In the genomic region with DNA sequence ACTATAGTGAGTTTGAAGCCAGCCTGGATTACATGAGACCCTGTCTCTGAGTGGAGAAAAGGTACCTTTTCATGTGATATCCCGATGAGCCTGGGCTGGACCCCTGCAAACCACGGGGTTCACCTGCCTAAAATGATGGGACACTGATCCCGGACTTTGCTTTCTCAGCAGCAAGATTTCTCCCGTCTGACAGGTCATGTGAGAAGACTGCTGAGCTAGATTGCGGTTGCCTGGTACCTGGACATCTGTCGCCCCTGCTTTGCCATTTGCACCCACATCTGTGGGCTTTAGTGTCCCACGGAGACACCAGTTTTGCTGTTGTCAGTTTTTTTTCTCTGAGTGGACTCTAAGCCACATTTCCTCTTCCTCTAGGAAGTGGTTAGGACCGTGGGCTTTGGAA, we compare ENCODE assay signal across 10 mouse cellular contexts. TPM values are rescaled to one million over a fixed set of nuclear protein-coding genes. Genes with fewer than 3 reads are reported as not detected.
DNase-seq lines count a peak whose midpoint lies in the region; ATAC-seq and TF ChIP-seq lines count a peak whose summit lies in the region.
"Had no signal": no experiment of that assay in that cellular context is flagged by ENCODE, and none has a peak within 500 bp of the region (broad histone marks: within the 10 kb centered on the region; RNA-seq: fewer than 3 reads in every experiment).

No protein-coding gene starts in this region.

- H3K4me3 ChIP-seq in heart, embryonic 10.5 days = peak overlapping the region; percentile 89
- peak overlapping the region; percentile 94 for H3K4me3 ChIP-seq in bone marrow macrophage, adult 2 months (ENCODE audit: insufficient read depth, low read length)
- peak overlapping the region; percentile 83 for H3K4me3 ChIP-seq in hindbrain, embryonic 15.5 days
- H3K4me3 ChIP-seq in liver, postnatal 0 days (ENCODE audit: low read depth, low read length) = no peak overlapping the region

- no peak for TF ChIP-seq POLR2A in bone marrow macrophage, adult 2 months (IDR thresholded peaks at IDR 0.05; ENCODE audit: borderline replicate concordance, low read depth, low read length)

- no peak for DNase-seq in heart, embryonic 10.5 days (ENCODE audit: low spot score)
- DNase-seq in heart, postnatal 36 days = no peak
- no peak for DNase-seq in liver, postnatal 0 days
- DNase-seq in gastrocnemius, postnatal 14 days = no peak
- DNase-seq in left cerebral cortex, postnatal 4 days = no peak
- DNase-seq in layer of hippocampus, postnatal 10 days (ENCODE audit: low spot score in 2 of 2) = no peak
- DNase-seq: adrenal gland, postnatal 10 days; gastrocnemius, postnatal 10 days had no signal

- H3K9me3 ChIP-seq in heart, embryonic 10.5 days = no peaks in the 10 kb centered on the region
- H3K9me3 ChIP-seq in hindbrain, embryonic 15.5 days = no peaks in the 10 kb centered on the region
- no peaks in the 10 kb centered on the region for H3K9me3 ChIP-seq in liver, postnatal 0 days (ENCODE audit: low read length)

- H3K27me3 ChIP-seq in heart, embryonic 10.5 days (ENCODE audit: insufficient read depth, poor library complexity, severe bottlenecking) = no peaks in the 10 kb centered on the region
- no peaks in the 10 kb centered on the region for H3K27me3 ChIP-seq in hindbrain, embryonic 15.5 days
- no peaks in the 10 kb centered on the region for H3K27me3 ChIP-seq in liver, postnatal 0 days (ENCODE audit: insufficient read depth, low read length)

- no peak overlapping the region for H3K27ac ChIP-seq in heart, embryonic 10.5 days
- peak overlapping the region; percentile 98 for H3K27ac ChIP-seq in bone marrow macrophage, adult 2 months (ENCODE audit: insufficient read depth, low read depth, low read length)
- no peak overlapping the region for H3K27ac ChIP-seq in hindbrain, embryonic 15.5 days (replicated peaks)
- H3K27ac ChIP-seq in liver, postnatal 0 days (ENCODE audit: low read depth) = no peak overlapping the region

- intact Hi-C loops in heart, postnatal 36 days (cut with DNase I) = loop anchor here (10.0 kb wide), 1 partner anchor 398 kb away; no protein-coding TSS in a partner anchor
- intact Hi-C loops in gastrocnemius, postnatal 14 days (cut with DNase I; ENCODE audit: low total_unique reads) = no loop called here
- intact Hi-C loops in left cerebral cortex, postnatal 4 days (cut with DNase I) = no loop called here

- H3K4me2 ChIP-seq in hindbrain, embryonic 15.5 days = peak overlapping the region; percentile 80
- peak overlapping the region; percentile 98; the same call in 1 of the 2 replicates for H3K4me2 ChIP-seq in liver, postnatal 0 days (ENCODE audit: low read depth, low read length)

- WGBS in heart, embryonic 10.5 days = 84% methylated on average over 8 of the region's 8 CpGs
- WGBS in hindbrain, embryonic 15.5 days = 71% methylated on average over 8 of the region's 8 CpGs
- 58% methylated on average over 8 of the region's 8 CpGs for WGBS in liver, postnatal 0 days (ENCODE audit: insufficient replicate concordance)

- H3K9ac ChIP-seq in hindbrain, embryonic 15.5 days = 0 out of 2 replicates have a peak overlapping the region, but pooled peaks have one; percentile 86
- H3K9ac ChIP-seq in liver, postnatal 0 days (replicated peaks) = no peak overlapping the region

- peaks cover 16% of the 10 kb centered on the region; the same call in 1 of the 2 replicates for H3K36me3 ChIP-seq in heart, embryonic 10.5 days
- 0 out of 2 replicates have a peak, but pooled peaks cover 5% of the 10 kb centered on the region for H3K36me3 ChIP-seq in hindbrain, embryonic 15.5 days
- H3K36me3 ChIP-seq in liver, postnatal 0 days (replicated peaks; ENCODE audit: insufficient read depth, low read length) = no peaks in the 10 kb centered on the region

- no peak for ATAC-seq in hindbrain, embryonic 15.5 days (ENCODE audit: low FRiP score, low read depth)
- ATAC-seq in liver, postnatal 0 days = no peak

- H3K4me1 ChIP-seq in heart, embryonic 10.5 days = peaks cover 24% of the 10 kb centered on the region
- H3K4me1 ChIP-seq in bone marrow macrophage, adult 2 months (ENCODE audit: control insufficient read depth, insufficient read depth, low read length) = peaks cover 35% of the 10 kb centered on the region
- peaks cover 39% of the 10 kb centered on the region for H3K4me1 ChIP-seq in hindbrain, embryonic 15.5 days (replicated peaks)
- H3K4me1 ChIP-seq in liver, postnatal 0 days (ENCODE audit: insufficient read depth) = peaks cover 32% of the 10 kb centered on the region

- no peak for TF ChIP-seq CTCF in bone marrow macrophage, adult 2 months (IDR thresholded peaks at IDR 0.05; ENCODE audit: low read depth, low read length)
- no peak for TF ChIP-seq CTCF in liver, postnatal 0 days (IDR thresholded peaks at IDR 0.05; ENCODE audit: low read depth)

- no peak for TF ChIP-seq EP300 in liver, postnatal 0 days (IDR thresholded peaks at IDR 0.05; ENCODE audit: low read depth)

RNA-seq across cellular contexts. Expression of gene Tmem206, which starts 1.5 kb away (rescaled TPM):
- 17.0 and 18.8 TPM in 2 replicates for polyA plus RNA-seq in heart, embryonic 10.5 days (2016; fragmentation: Nextera tagmentation; extraction: Ambion mirVana)
- 1 to 10 TPM; 3.2 to 4.2 TPM for total RNA-seq in heart, postnatal 36 days (2021)
- polyA plus RNA-seq in bone marrow macrophage, adult 2 months (2012; ENCODE audit: insufficient read depth, insufficient read length, missing spikeins) = 35.0 and 37.6 TPM in 2 replicates
- 35.9 and 36.1 TPM in 2 replicates for polyA plus RNA-seq in hindbrain, embryonic 15.5 days (2015; fragmentation: Nextera tagmentation; extraction: Ambion mirVana)
- 3.8 and 4.4 TPM in 2 replicates for polyA plus RNA-seq in liver, postnatal 0 days (2015; fragmentation: Nextera tagmentation; extraction: Ambion mirVana)
- 1 to 10 TPM; 1.8 to 2.3 TPM for total RNA-seq in gastrocnemius, postnatal 14 days (2021)
- 10 to 100 TPM; 18.1 to 19.5 TPM for total RNA-seq in left cerebral cortex, postnatal 4 days (2021)
- 10 to 100 TPM; 12.1 to 12.8 TPM for total RNA-seq in layer of hippocampus, postnatal 10 days (2021)

RNA-seq across cellular contexts. Expression of gene Nenf, which starts 9.3 kb away (rescaled TPM):
- 78.2 and 78.6 TPM in 2 replicates for polyA plus RNA-seq in heart, embryonic 10.5 days (2016; fragmentation: Nextera tagmentation; extraction: Ambion mirVana)
- total RNA-seq in heart, postnatal 36 days (2021) = 100 to 1,000 TPM; 105 to 108 TPM
- 43.9 and 46.5 TPM in 2 replicates for polyA plus RNA-seq in bone marrow macrophage, adult 2 months (2012; ENCODE audit: insufficient read depth, insufficient read length, missing spikeins)
- polyA plus RNA-seq in hindbrain, embryonic 15.5 days (2015; fragmentation: Nextera tagmentation; extraction: Ambion mirVana) = 138 TPM in 2 replicates
- 36.6 and 37.0 TPM in 2 replicates for polyA plus RNA-seq in liver, postnatal 0 days (2015; fragmentation: Nextera tagmentation; extraction: Ambion mirVana)
- total RNA-seq in gastrocnemius, postnatal 14 days (2021) = 10 to 100 TPM; 61.0 to 67.6 TPM
- total RNA-seq in left cerebral cortex, postnatal 4 days (2021) = 10 to 100 TPM; 83.5 to 89.9 TPM
- total RNA-seq in layer of hippocampus, postnatal 10 days (2021) = 10 to 100 TPM; 74.6 to 89.2 TPM
